Mouse (Mus musculus) heart, postnatal 0 days (tissue): Measurements from ENCODE around the gene Ooep.

Source experiments
- CTCF ChIP-seq: IDR thresholded peaks from 2 replicates; pipeline ENCODE4 v1.5.1; 2016; ENCODE audit warnings: antibody characterized with exemption, control low read depth, low read depth
- EP300 ChIP-seq: IDR thresholded peaks from 2 replicates; pipeline ENCODE4 v1.6.1; 2016; ENCODE audit warnings: antibody characterized with exemption, low read depth

DNA sequence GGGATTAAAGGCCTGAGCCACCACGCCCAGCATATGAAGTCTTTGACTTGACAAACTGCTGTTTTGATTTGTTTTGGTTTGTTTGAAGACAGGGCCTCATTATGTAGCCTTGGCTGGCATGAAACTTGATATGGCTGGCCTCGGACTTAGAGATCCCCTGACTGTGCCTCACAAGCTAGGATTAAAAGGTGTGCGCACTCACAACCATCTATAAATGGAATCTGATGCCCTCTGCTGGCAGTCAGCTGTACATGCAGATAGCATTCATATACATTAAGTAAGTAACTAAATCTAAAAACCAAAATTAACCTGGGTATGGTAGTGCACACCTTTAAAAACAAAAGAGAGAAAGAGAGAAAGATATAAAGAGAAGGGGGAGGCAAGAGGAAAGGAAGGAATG lies 7.4 kb upstream of the Ooep start:
- TF ChIP-seq EP300 (no peak), CTCF (peak; percentile 45)
